Mouse (Mus musculus): ENCODE data around the gene Strn3. TPM values are rescaled to one million over a fixed set of nuclear protein-coding genes. Genes with fewer than 3 reads are reported as not detected.

The Strn3 gene
- polyA plus RNA-seq, 1 experiment, result 10.2 TPM

DNA sequence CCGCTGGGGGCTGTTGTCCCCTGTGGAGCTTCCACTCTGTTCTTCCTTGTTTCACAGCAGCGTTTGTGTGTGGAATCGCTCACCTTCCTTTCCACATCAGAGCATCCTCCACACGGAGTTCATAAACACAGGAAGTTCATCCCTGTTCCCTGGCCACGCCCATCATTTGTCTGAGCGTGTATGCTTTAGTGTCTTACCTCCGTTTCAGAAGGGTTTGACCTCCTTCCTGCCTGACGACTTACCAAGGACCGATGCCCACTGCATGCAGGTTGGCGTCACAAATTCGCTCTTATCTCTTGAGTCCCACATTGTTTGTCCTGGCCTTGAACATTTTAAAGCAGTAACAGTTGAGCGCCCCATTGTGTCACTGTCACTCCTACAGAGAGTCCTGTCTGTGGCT lies 14.1 kb upstream of the Strn3 start:
- Histone ChIP-seq H3K27me3 (ENCODE audit: control insufficient read depth, insufficient read depth, low read length) (no peaks in the 10 kb centered on the region), H3K4me3 (ENCODE audit: control insufficient read depth, low read depth, low read length) (no peak overlapping the region), H3K4me1 (ENCODE audit: control insufficient read depth, insufficient read depth, low read length) (peaks cover 5% of the 10 kb centered on the region), H3K27ac (ENCODE audit: control insufficient read depth, insufficient read depth, low read depth, low read length) (no peak overlapping the region), H3K36me3 (ENCODE audit: control insufficient read depth, insufficient read depth, low read length) (no peaks in the 10 kb centered on the region)
- TF ChIP-seq POLR2A (IDR thresholded peaks at IDR 0.05; ENCODE audit: control insufficient read depth, low read depth, low read length) (no peak), CTCF (IDR thresholded peaks at IDR 0.05; ENCODE audit: control insufficient read depth, insufficient read depth, insufficient replicate concordance, low read depth, low read length) (no peak)

DNA sequence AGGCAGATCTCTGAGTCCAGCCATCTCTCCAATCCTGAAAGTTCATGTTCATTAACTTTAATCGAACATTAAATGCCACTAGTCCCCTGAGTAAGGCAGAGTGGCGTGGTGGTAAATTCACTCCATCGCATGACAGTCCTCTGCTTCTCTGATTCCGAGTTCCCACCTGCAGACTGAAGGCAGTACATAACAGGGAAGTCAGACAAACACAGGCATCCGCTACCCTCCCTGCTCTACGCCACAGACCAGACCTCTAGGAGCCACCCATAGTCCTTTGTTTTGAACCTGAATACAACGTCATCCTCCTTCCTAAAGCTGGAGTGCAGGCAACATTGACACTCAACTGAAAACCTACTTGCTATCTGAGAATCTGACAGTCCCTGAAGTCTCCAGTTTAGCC lies 12.9 kb upstream of the Strn3 start:
- H3K27me3 ChIP-seq (ENCODE audit: control insufficient read depth, insufficient read depth, low read length), result no peaks in the 10 kb centered on the region
- no peaks in the 10 kb centered on the region for H3K36me3 ChIP-seq (ENCODE audit: control insufficient read depth, insufficient read depth, low read length)
- TF ChIP-seq CTCF (IDR thresholded peaks at IDR 0.05; ENCODE audit: control insufficient read depth, insufficient read depth, insufficient replicate concordance, low read depth, low read length) (no peak), POLR2A (IDR thresholded peaks at IDR 0.05; ENCODE audit: control insufficient read depth, low read depth, low read length) (no peak)
- H3K4me3 ChIP-seq (ENCODE audit: control insufficient read depth, low read depth, low read length), result no peak overlapping the region
- no peak overlapping the region for H3K27ac ChIP-seq (ENCODE audit: control insufficient read depth, insufficient read depth, low read depth, low read length)
- peaks cover 5% of the 10 kb centered on the region for H3K4me1 ChIP-seq (ENCODE audit: control insufficient read depth, insufficient read depth, low read length)

DNA sequence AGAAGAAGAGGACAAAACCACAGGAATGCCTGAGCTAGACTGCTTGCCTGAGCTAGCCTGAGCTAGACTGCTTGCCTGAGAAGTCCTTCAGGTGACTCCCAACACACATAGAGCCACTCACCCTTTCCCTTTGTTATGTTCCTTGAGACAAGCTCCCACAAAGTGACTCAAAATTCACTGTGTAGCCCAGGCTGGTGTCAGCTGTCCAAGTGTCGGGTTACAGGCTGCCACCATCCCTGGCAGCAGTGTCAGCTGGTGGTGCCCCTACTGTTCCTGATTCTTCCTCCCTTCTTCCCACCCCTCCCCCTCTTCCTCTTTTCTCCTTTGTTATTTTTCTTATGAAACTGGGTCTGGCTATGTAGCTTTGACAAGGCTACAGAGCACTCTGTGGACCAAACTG lies 12.2 kb upstream of the Strn3 start:
- Histone ChIP-seq H3K36me3 (ENCODE audit: control insufficient read depth, insufficient read depth, low read length) (no peaks in the 10 kb centered on the region), H3K4me3 (ENCODE audit: control insufficient read depth, low read depth, low read length) (no peak overlapping the region), H3K4me1 (ENCODE audit: control insufficient read depth, insufficient read depth, low read length) (peaks cover 2% of the 10 kb centered on the region), H3K27me3 (ENCODE audit: control insufficient read depth, insufficient read depth, low read length) (no peaks in the 10 kb centered on the region), H3K27ac (ENCODE audit: control insufficient read depth, insufficient read depth, low read depth, low read length) (no peak overlapping the region)
- TF ChIP-seq CTCF (IDR thresholded peaks at IDR 0.05; ENCODE audit: control insufficient read depth, insufficient read depth, insufficient replicate concordance, low read depth, low read length) (no peak), POLR2A (IDR thresholded peaks at IDR 0.05; ENCODE audit: control insufficient read depth, low read depth, low read length) (no peak)

DNA sequence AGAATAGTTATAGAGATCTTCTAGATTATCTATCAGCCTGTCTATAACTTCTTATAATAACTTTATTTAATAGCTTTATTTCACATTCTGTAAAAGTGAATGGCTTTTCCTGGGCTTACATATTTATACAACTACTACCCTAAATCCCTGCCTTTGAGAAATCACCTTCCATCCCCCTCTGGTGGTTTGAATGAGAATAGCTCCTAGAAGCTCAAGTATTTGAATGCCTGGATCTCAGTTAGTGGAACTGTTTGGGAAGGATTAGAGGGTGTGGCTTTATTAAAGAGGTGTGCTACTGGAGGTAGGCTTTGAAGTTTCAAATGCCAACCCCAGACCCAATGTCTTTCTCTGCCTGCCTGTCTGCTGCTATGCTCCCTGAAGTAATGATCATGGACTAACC lies 10.0 kb upstream of the Strn3 start:
- TF ChIP-seq POLR2A (IDR thresholded peaks at IDR 0.05; ENCODE audit: control insufficient read depth, low read depth, low read length), result no peak
- no peak for TF ChIP-seq CTCF (IDR thresholded peaks at IDR 0.05; ENCODE audit: control insufficient read depth, insufficient read depth, insufficient replicate concordance, low read depth, low read length)
- no peaks in the 10 kb centered on the region for H3K36me3 ChIP-seq (ENCODE audit: control insufficient read depth, insufficient read depth, low read length)
- no peaks in the 10 kb centered on the region for H3K4me1 ChIP-seq (ENCODE audit: control insufficient read depth, insufficient read depth, low read length)
- H3K27me3 ChIP-seq (ENCODE audit: control insufficient read depth, insufficient read depth, low read length), result no peaks in the 10 kb centered on the region
- H3K27ac ChIP-seq (ENCODE audit: control insufficient read depth, insufficient read depth, low read depth, low read length), result no peak overlapping the region
- H3K4me3 ChIP-seq (ENCODE audit: control insufficient read depth, low read depth, low read length), result no peak overlapping the region

DNA sequence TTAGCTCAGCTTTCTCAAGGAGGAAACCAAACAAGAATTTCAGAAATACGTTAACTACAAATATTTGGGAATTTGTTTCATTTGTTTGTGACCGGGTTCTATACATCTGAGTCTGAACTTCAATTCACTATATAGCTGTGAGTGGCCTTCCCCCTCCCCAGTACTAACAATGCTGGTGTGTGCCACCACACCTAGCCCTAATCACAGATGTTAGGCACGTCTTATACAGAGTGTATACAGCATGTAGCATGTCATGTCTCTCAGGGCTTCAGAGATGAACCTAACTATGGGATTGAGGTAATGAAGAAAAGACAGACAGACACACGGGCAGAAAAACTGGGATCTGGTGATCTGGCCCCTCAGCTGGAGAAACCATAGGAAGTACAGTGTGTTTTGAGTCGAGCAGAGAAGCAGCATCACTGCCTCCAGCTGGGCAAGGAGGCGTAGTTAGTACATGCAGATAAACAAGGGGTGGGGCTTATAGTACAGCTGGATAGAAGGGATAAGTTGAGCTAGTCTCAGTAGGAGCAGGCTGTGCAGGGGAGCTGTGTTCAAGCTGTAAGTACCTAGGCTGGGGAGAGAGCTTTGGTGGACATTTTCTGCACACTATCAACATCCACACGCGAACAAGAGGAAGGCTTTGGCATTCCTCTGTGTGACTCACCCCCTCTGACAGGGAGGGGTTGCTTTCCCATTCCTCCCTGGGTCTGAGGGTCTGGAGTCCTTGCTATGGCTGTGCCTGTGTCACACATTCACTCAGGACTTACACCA lies 8.1 kb upstream of the Strn3 start:
- Histone ChIP-seq H3K27me3 (ENCODE audit: control insufficient read depth, insufficient read depth, low read length) (no peaks in the 10 kb centered on the region), H3K27ac (ENCODE audit: control insufficient read depth, insufficient read depth, low read depth, low read length) (no peak overlapping the region), H3K4me1 (ENCODE audit: control insufficient read depth, insufficient read depth, low read length) (no peaks in the 10 kb centered on the region), H3K36me3 (ENCODE audit: control insufficient read depth, insufficient read depth, low read length) (no peaks in the 10 kb centered on the region), H3K4me3 (ENCODE audit: control insufficient read depth, low read depth, low read length) (no peak overlapping the region)
- TF ChIP-seq CTCF (IDR thresholded peaks at IDR 0.05; ENCODE audit: control insufficient read depth, insufficient read depth, insufficient replicate concordance, low read depth, low read length) (no peak), POLR2A (IDR thresholded peaks at IDR 0.05; ENCODE audit: control insufficient read depth, low read depth, low read length) (no peak)

DNA sequence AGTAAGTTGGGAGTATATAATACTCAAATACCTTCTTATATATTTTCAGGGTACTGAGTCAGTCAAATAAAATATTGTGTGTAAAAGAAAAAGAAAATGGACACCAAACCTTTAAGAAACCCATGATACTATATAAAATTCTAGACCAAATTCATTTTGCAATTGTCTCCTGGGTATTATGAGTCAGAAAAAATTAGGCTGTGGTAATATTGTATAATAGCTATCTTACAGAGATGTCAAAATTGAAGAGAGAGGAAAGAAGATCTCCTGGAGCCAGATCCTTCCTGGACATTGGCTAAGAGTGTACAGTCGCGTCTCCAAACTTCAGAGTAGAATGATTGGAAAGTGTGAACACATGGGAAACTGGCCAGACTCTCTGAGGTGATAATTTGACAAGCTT lies 4.5 kb upstream of the Strn3 start:
- H3K4me1 ChIP-seq (ENCODE audit: control insufficient read depth, insufficient read depth, low read length), result peaks cover 4% of the 10 kb centered on the region
- no peaks in the 10 kb centered on the region for H3K27me3 ChIP-seq (ENCODE audit: control insufficient read depth, insufficient read depth, low read length)
- no peak overlapping the region for H3K27ac ChIP-seq (ENCODE audit: control insufficient read depth, insufficient read depth, low read depth, low read length)
- no peaks in the 10 kb centered on the region for H3K36me3 ChIP-seq (ENCODE audit: control insufficient read depth, insufficient read depth, low read length)
- no peak overlapping the region for H3K4me3 ChIP-seq (ENCODE audit: control insufficient read depth, low read depth, low read length)
- TF ChIP-seq POLR2A (IDR thresholded peaks at IDR 0.05; ENCODE audit: control insufficient read depth, low read depth, low read length) (no peak), CTCF (IDR thresholded peaks at IDR 0.05; ENCODE audit: control insufficient read depth, insufficient read depth, insufficient replicate concordance, low read depth, low read length) (no peak)

DNA sequence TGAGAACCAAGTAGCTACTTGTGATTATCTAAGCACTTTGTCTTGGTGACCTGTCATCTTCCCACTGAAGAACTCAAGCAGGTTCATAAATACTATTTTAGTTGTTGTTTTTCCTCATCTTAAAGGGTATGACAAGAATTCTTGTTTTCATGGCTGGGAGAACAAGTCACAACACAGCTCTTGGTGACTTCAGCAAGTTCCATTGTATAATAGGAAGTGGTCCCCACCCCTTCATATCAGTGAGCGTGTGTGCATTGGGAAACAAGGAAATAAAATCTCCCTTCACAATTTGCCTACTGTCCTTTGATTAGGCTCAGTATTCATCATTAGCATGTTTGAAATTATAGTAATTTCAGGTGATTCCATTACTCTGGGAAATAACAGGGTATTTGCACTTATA lies 3.3 kb upstream of the Strn3 start:
- H3K36me3 ChIP-seq (ENCODE audit: control insufficient read depth, insufficient read depth, low read length), result no peaks in the 10 kb centered on the region
- no peak overlapping the region for H3K4me3 ChIP-seq (ENCODE audit: control insufficient read depth, low read depth, low read length)
- TF ChIP-seq POLR2A (IDR thresholded peaks at IDR 0.05; ENCODE audit: control insufficient read depth, low read depth, low read length) (no peak), CTCF (IDR thresholded peaks at IDR 0.05; ENCODE audit: control insufficient read depth, insufficient read depth, insufficient replicate concordance, low read depth, low read length) (no peak)
- H3K27ac ChIP-seq (ENCODE audit: control insufficient read depth, insufficient read depth, low read depth, low read length), result no peak overlapping the region
- no peaks in the 10 kb centered on the region for H3K27me3 ChIP-seq (ENCODE audit: control insufficient read depth, insufficient read depth, low read length)
- peaks cover 4% of the 10 kb centered on the region for H3K4me1 ChIP-seq (ENCODE audit: control insufficient read depth, insufficient read depth, low read length)
